8 mouse cellular contexts compared by ENCODE assay signal in genomic region chr11:100395200-100395599, GRCm38 (mm10). TPM values are rescaled to one million over a fixed set of nuclear protein-coding genes. Genes with fewer than 3 reads are reported as not detected.
DNase-seq lines count a peak whose midpoint lies in the region; ATAC-seq and TF ChIP-seq lines count a peak whose summit lies in the region.

No protein-coding gene starts in this region.

- peak; percentile 38 for ATAC-seq in intestine, embryonic 16.5 days
- no peak for ATAC-seq in liver, postnatal 0 days
- ATAC-seq in stomach, embryonic 16.5 days (ENCODE audit: insufficient read depth, low FRiP score), result no peak

- WGBS in intestine, embryonic 16.5 days, result 20% methylated on average over 11 of the region's 11 CpGs
- 12% methylated on average over 11 of the region's 11 CpGs for WGBS in liver, postnatal 0 days (ENCODE audit: insufficient replicate concordance)
- WGBS in stomach, embryonic 16.5 days, result 26% methylated on average over 11 of the region's 11 CpGs

- intact Hi-C loops in gastrocnemius, postnatal 36 days (cut with DNase I), result no loop called here

- peaks cover 0 to 22% of the 10 kb centered on the region in 2 experiments; a peak in 2 of 4 replicates for H3K36me3 ChIP-seq in MEL (ENCODE audit: control insufficient read depth in 1 of 2, insufficient read depth in 2 of 2, low read length in 2 of 2)
- H3K36me3 ChIP-seq in intestine, embryonic 16.5 days (ENCODE audit: control insufficient read depth, insufficient read depth, low read length), result no peaks in the 10 kb centered on the region
- H3K36me3 ChIP-seq in liver, postnatal 0 days (replicated peaks; ENCODE audit: insufficient read depth, low read length), result no peaks in the 10 kb centered on the region
- no peaks in the 10 kb centered on the region for H3K36me3 ChIP-seq in stomach, embryonic 16.5 days (ENCODE audit: control insufficient read depth, insufficient read depth, low read length)

- H3K9ac ChIP-seq in MEL (ENCODE audit: control insufficient read depth, low read depth, low read length, poor library complexity, severe bottlenecking), result peak overlapping the region; percentile 22
- peak overlapping the region; percentile 54 for H3K9ac ChIP-seq in intestine, embryonic 16.5 days (ENCODE audit: low read depth, low read length)
- H3K9ac ChIP-seq in liver, postnatal 0 days (replicated peaks), result peak overlapping the region; percentile 49; the same call in 1 of the 2 replicates
- H3K9ac ChIP-seq in stomach, embryonic 16.5 days (ENCODE audit: low read length), result peak overlapping the region; percentile 90

- no peak overlapping the region for H3K27ac ChIP-seq in MEL (ENCODE audit: control insufficient read depth, low read depth, low read length)
- H3K27ac ChIP-seq in intestine, embryonic 16.5 days (ENCODE audit: low read length), result peak overlapping the region; percentile 99
- H3K27ac ChIP-seq in liver, postnatal 0 days (ENCODE audit: low read depth), result peak overlapping the region; percentile 41
- H3K27ac ChIP-seq in stomach, embryonic 16.5 days (ENCODE audit: low read length), result peak overlapping the region; percentile 97

- peaks cover under 1 to 50% of the 10 kb centered on the region in 2 experiments; a peak in 3 of 4 replicates for H3K4me1 ChIP-seq in MEL (ENCODE audit: control insufficient read depth in 1 of 2, insufficient read depth in 2 of 2, low read length in 2 of 2)
- H3K4me1 ChIP-seq in intestine, embryonic 16.5 days (ENCODE audit: control insufficient read depth, insufficient read depth, low read length), result peaks cover 62% of the 10 kb centered on the region
- peaks cover 48% of the 10 kb centered on the region for H3K4me1 ChIP-seq in liver, postnatal 0 days (ENCODE audit: insufficient read depth)
- H3K4me1 ChIP-seq in stomach, embryonic 16.5 days (ENCODE audit: control insufficient read depth, insufficient read depth, low read length), result peaks cover 60% of the 10 kb centered on the region

- peak; percentile 35 for DNase-seq in MEL (ENCODE audit: low read depth, low spot score)
- DNase-seq in cerebellum, adult 11-12 months, result peak; percentile 91
- DNase-seq in gastrocnemius, postnatal 36 days, result peak; percentile 68 to 69
- DNase-seq in liver, postnatal 0 days, result peak; percentile 53
- no peak for DNase-seq in frontal cortex, adult 2 months (ENCODE audit: extremely low spot score in 1 of 2, low spot score in 1 of 2)
- no peak for DNase-seq in layer of hippocampus, adult 18-20 months (ENCODE audit: low spot score in 2 of 2)

- no peak for TF ChIP-seq POLR2A in MEL (IDR thresholded peaks at IDR 0.05; ENCODE audit: control insufficient read depth in 1 of 2, insufficient read depth in 1 of 2, low read depth in 1 of 2, low read length in 2 of 2, poor library complexity in 1 of 2)

- peak overlapping the region; percentile 62 for H3K4me2 ChIP-seq in intestine, embryonic 16.5 days (ENCODE audit: low read depth, low read length)
- peak overlapping the region; percentile 66 for H3K4me2 ChIP-seq in liver, postnatal 0 days (ENCODE audit: low read depth, low read length)
- H3K4me2 ChIP-seq in stomach, embryonic 16.5 days (ENCODE audit: low read depth, low read length), result peak overlapping the region; percentile 73

- TF ChIP-seq EP300 in MEL (IDR thresholded peaks at IDR 0.05; ENCODE audit: low read depth in 1 of 2, low read length in 2 of 2), result no peak
- TF ChIP-seq EP300 in liver, postnatal 0 days (IDR thresholded peaks at IDR 0.05; ENCODE audit: low read depth), result no peak

- H3K9me3 ChIP-seq in MEL (replicated peaks; ENCODE audit: insufficient read depth, low read length), result no peaks in the 10 kb centered on the region
- no peaks in the 10 kb centered on the region for H3K9me3 ChIP-seq in intestine, embryonic 16.5 days (ENCODE audit: control insufficient read depth, low read length)
- H3K9me3 ChIP-seq in liver, postnatal 0 days (ENCODE audit: low read length), result no peaks in the 10 kb centered on the region
- no peaks in the 10 kb centered on the region for H3K9me3 ChIP-seq in stomach, embryonic 16.5 days (replicated peaks; ENCODE audit: control insufficient read depth, low read length)

- no peak for TF ChIP-seq CTCF in MEL (IDR thresholded peaks at IDR 0.05 in 2 of 3, conservative IDR thresholded peaks at IDR 0.05 in 1 of 3; ENCODE audit: control insufficient read depth in 1 of 3, insufficient read depth in 1 of 3, low read depth in 2 of 3, low read length in 3 of 3, poor library complexity in 1 of 3, severe bottlenecking in 1 of 3)
- TF ChIP-seq CTCF in liver, postnatal 0 days (IDR thresholded peaks at IDR 0.05; ENCODE audit: low read depth), result no peak

- TF ChIP-seq RAD21 in MEL (IDR thresholded peaks at IDR 0.05; ENCODE audit: low read depth, low read length), result no peak

- H3K79me2 ChIP-seq in MEL (ENCODE audit: control insufficient read depth, insufficient read depth, low read length, poor library complexity), result no peaks in the 10 kb centered on the region

- no peaks in the 10 kb centered on the region for H3K27me3 ChIP-seq in MEL (ENCODE audit: control insufficient read depth in 1 of 2, insufficient read depth in 2 of 2, low read length in 2 of 2)
- H3K27me3 ChIP-seq in intestine, embryonic 16.5 days (replicated peaks; ENCODE audit: control insufficient read depth, insufficient read depth, low read length), result no peaks in the 10 kb centered on the region
- H3K27me3 ChIP-seq in liver, postnatal 0 days (ENCODE audit: insufficient read depth, low read length), result no peaks in the 10 kb centered on the region
- H3K27me3 ChIP-seq in stomach, embryonic 16.5 days (ENCODE audit: control insufficient read depth, insufficient read depth, low read length), result no peaks in the 10 kb centered on the region

- peak overlapping the region in 1 of 2 experiments; percentile 17; a peak in 3 of 4 replicates for H3K4me3 ChIP-seq in MEL (ENCODE audit: control insufficient read depth in 1 of 2, insufficient read depth in 1 of 2, low read depth in 2 of 2, low read length in 2 of 2)
- peak overlapping the region; percentile 84 for H3K4me3 ChIP-seq in intestine, embryonic 16.5 days (ENCODE audit: low read length)
- H3K4me3 ChIP-seq in liver, postnatal 0 days (ENCODE audit: low read depth, low read length), result peak overlapping the region; percentile 70
- H3K4me3 ChIP-seq in stomach, embryonic 16.5 days (replicated peaks; ENCODE audit: low read length), result peak overlapping the region; percentile 84

RNA-seq across cellular contexts. Expression of gene Jup, which starts 2.4 kb away (rescaled TPM):
- total RNA-seq in MEL (2012; rRNA removed), result 1.0 and 1.4 TPM in 2 replicates
- polyA plus RNA-seq in MEL (2012; ENCODE audit: insufficient read depth in 1 of 2, insufficient read length in 2 of 2, low read depth in 1 of 2, low replicate concordance in 2 of 2, missing spikeins in 1 of 2), result 1 to 10 TPM in 1 of 2 experiments, not detected in 1; 8.5 TPM
- 10 to 100 TPM; 73.8 to 80.2 TPM for total RNA-seq in gastrocnemius, postnatal 36 days (2021)
- 165 and 179 TPM in 2 replicates for polyA plus RNA-seq in intestine, embryonic 16.5 days (2015; fragmentation: Nextera tagmentation; extraction: Ambion mirVana)
- 17.5 and 18.9 TPM in 2 replicates for polyA plus RNA-seq in liver, postnatal 0 days (2015; fragmentation: Nextera tagmentation; extraction: Ambion mirVana)
- polyA plus RNA-seq in stomach, embryonic 16.5 days (2015; fragmentation: Nextera tagmentation; extraction: Ambion mirVana), result 247 and 328 TPM in 2 replicates
- polyA plus RNA-seq in frontal cortex, adult 2 months (2012; rRNA removed), result 71.3 and 71.5 TPM in 2 replicates
- total RNA-seq in layer of hippocampus, adult 18-20 months (2021), result 10 to 100 TPM; 31.0 to 35.6 TPM

RNA-seq across cellular contexts. Expression of gene P3h4, which starts 19.4 kb away (rescaled TPM):
- total RNA-seq in MEL (2012; rRNA removed), result not detected in 2 replicates
- polyA plus RNA-seq in MEL (2012; ENCODE audit: insufficient read depth in 1 of 2, insufficient read length in 2 of 2, low read depth in 1 of 2, low replicate concordance in 2 of 2, missing spikeins in 1 of 2), result under 1 TPM in 1 of 2 experiments, not detected in 1; 0.88 TPM
- 1 to 10 TPM; 3.6 to 4.1 TPM for total RNA-seq in gastrocnemius, postnatal 36 days (2021)
- 36.9 and 38.5 TPM in 2 replicates for polyA plus RNA-seq in intestine, embryonic 16.5 days (2015; fragmentation: Nextera tagmentation; extraction: Ambion mirVana)
- 3.4 and 4.6 TPM in 2 replicates for polyA plus RNA-seq in liver, postnatal 0 days (2015; fragmentation: Nextera tagmentation; extraction: Ambion mirVana)
- polyA plus RNA-seq in stomach, embryonic 16.5 days (2015; fragmentation: Nextera tagmentation; extraction: Ambion mirVana), result 56.7 and 62.1 TPM in 2 replicates
- polyA plus RNA-seq in frontal cortex, adult 2 months (2012; rRNA removed), result 13.6 and 15.8 TPM in 2 replicates
- total RNA-seq in layer of hippocampus, adult 18-20 months (2021), result 10 to 100 TPM in 1 of 2 experiments, 1 to 10 TPM in 1; 9.8 to 11.2 TPM

RNA-seq across cellular contexts. Expression of gene Fkbp10, which starts 20.3 kb away (rescaled TPM):
- total RNA-seq in MEL (2012; rRNA removed), result 0.19 TPM in 1 of 2 replicates, not detected in the other
- under 1 TPM in 1 of 2 experiments, not detected in 1; 0.28 TPM for polyA plus RNA-seq in MEL (2012; ENCODE audit: insufficient read depth in 1 of 2, insufficient read length in 2 of 2, low read depth in 1 of 2, low replicate concordance in 2 of 2, missing spikeins in 1 of 2)
- total RNA-seq in gastrocnemius, postnatal 36 days (2021), result 1 to 10 TPM; 5.1 to 6.5 TPM
- 72.7 and 78.1 TPM in 2 replicates for polyA plus RNA-seq in intestine, embryonic 16.5 days (2015; fragmentation: Nextera tagmentation; extraction: Ambion mirVana)
- 7.4 and 9.0 TPM in 2 replicates for polyA plus RNA-seq in liver, postnatal 0 days (2015; fragmentation: Nextera tagmentation; extraction: Ambion mirVana)
- polyA plus RNA-seq in stomach, embryonic 16.5 days (2015; fragmentation: Nextera tagmentation; extraction: Ambion mirVana), result 114 and 119 TPM in 2 replicates
- 10.6 and 10.8 TPM in 2 replicates for polyA plus RNA-seq in frontal cortex, adult 2 months (2012; rRNA removed)
- total RNA-seq in layer of hippocampus, adult 18-20 months (2021), result 1 to 10 TPM; 5.4 to 5.8 TPM

RNA-seq across cellular contexts. Expression of gene Hap1, which starts 39.3 kb away (rescaled TPM):
- total RNA-seq in MEL (2012; rRNA removed), result 6.6 and 10.9 TPM in 2 replicates
- polyA plus RNA-seq in MEL (2012; ENCODE audit: insufficient read depth in 1 of 2, insufficient read length in 2 of 2, low read depth in 1 of 2, low replicate concordance in 2 of 2, missing spikeins in 1 of 2), result 10 to 100 TPM in 1 of 2 experiments, not detected in 1; 34.8 TPM
- total RNA-seq in gastrocnemius, postnatal 36 days (2021), result under 1 TPM in 1 of 2 experiments, not detected in 1; 0.23 TPM
- polyA plus RNA-seq in intestine, embryonic 16.5 days (2015; fragmentation: Nextera tagmentation; extraction: Ambion mirVana), result 12.6 and 13.5 TPM in 2 replicates
- polyA plus RNA-seq in liver, postnatal 0 days (2015; fragmentation: Nextera tagmentation; extraction: Ambion mirVana), result 0.78 and 0.81 TPM in 2 replicates
- 13.2 and 13.5 TPM in 2 replicates for polyA plus RNA-seq in stomach, embryonic 16.5 days (2015; fragmentation: Nextera tagmentation; extraction: Ambion mirVana)
- 251 and 269 TPM in 2 replicates for polyA plus RNA-seq in frontal cortex, adult 2 months (2012; rRNA removed)
- total RNA-seq in layer of hippocampus, adult 18-20 months (2021), result 100 to 1,000 TPM; 186 to 208 TPM

RNA-seq across cellular contexts. Expression of gene Nt5c3b, which starts 46.4 kb away (rescaled TPM):
- 58.0 and 61.3 TPM in 2 replicates for total RNA-seq in MEL (2012; rRNA removed)
- polyA plus RNA-seq in MEL (2012; ENCODE audit: insufficient read depth in 1 of 2, insufficient read length in 2 of 2, low read depth in 1 of 2, low replicate concordance in 2 of 2, missing spikeins in 1 of 2), result 100 to 1,000 TPM in 1 of 2 experiments, 10 to 100 TPM in 1; 79.2 to 287 TPM
- total RNA-seq in gastrocnemius, postnatal 36 days (2021), result 1 to 10 TPM; 7.5 to 8.1 TPM
- polyA plus RNA-seq in intestine, embryonic 16.5 days (2015; fragmentation: Nextera tagmentation; extraction: Ambion mirVana), result 82.5 and 85.8 TPM in 2 replicates
- 11.1 and 11.9 TPM in 2 replicates for polyA plus RNA-seq in liver, postnatal 0 days (2015; fragmentation: Nextera tagmentation; extraction: Ambion mirVana)
- 99.1 and 109 TPM in 2 replicates for polyA plus RNA-seq in stomach, embryonic 16.5 days (2015; fragmentation: Nextera tagmentation; extraction: Ambion mirVana)
- 63.7 and 77.3 TPM in 2 replicates for polyA plus RNA-seq in frontal cortex, adult 2 months (2012; rRNA removed)
- total RNA-seq in layer of hippocampus, adult 18-20 months (2021), result 10 to 100 TPM; 48.8 to 53.4 TPM

Comparison
In these comparisons a context has a peak if more than half of its experiments do, and no peak if none do; other contexts are left out.
1. DNase-seq: peak in MEL (single experiment), cerebellum, adult 11-12 months (single experiment), gastrocnemius, postnatal 36 days (2 of 2) and liver, postnatal 0 days (single experiment); none in frontal cortex, adult 2 months (0 of 2) and layer of hippocampus, adult 18-20 months (0 of 2).
2. H3K9ac ChIP-seq: peak in every context shown above with its lines; median percentile 90 in stomach, embryonic 16.5 days; 54 in intestine, embryonic 16.5 days; 49 in liver, postnatal 0 days; 22 in MEL.
3. Peak in every context shown above with its lines, with median percentiles within 50 percentile points of each other: H3K4me2 ChIP-seq.